Mouse (Mus musculus) heart, postnatal 0 days (tissue): ENCODE measurements around the gene Myo15b. TPM values are rescaled to one million over a fixed set of nuclear protein-coding genes. Genes with fewer than 3 reads are reported as not detected.

Source experiments
- ATAC-seq: fragments of 200-750 bp; cut with Nextera tagmentation; 2 replicates; pipeline ENCODE4 v1.8.0; 2017; ENCODE audit warnings: low read depth, moderate number of reproducible peaks, moderate library complexity; ENCODE audit not compliant: insufficient read depth
- DNase-seq: peaks from one replicate; pipeline ENCODE4 v3.0.0-alpha.2; 2016; ENCODE audit warnings: low spot score
- H3K27ac ChIP-seq: fragments of 300-500 bp; sonication (generic); 2 replicates; pipeline ENCODE4 v1.5.1; 2014; ENCODE audit warnings: low read depth, mild to moderate bottlenecking
- H3K27me3 ChIP-seq: fragments of 300-500 bp; sonication (generic); 2 replicates; pipeline ENCODE4 v1.6.1; 2014; ENCODE audit warnings: low read length, mixed read lengths; ENCODE audit not compliant: control insufficient read depth, insufficient read depth
- H3K36me3 ChIP-seq: fragments of 300-500 bp; sonication (generic); replicated peaks from 2 replicates; pipeline ENCODE4 v1.6.1; 2014; ENCODE audit warnings: low read length, mixed read lengths; ENCODE audit not compliant: control insufficient read depth, insufficient read depth
- H3K4me1 ChIP-seq: fragments of 300-500 bp; sonication (generic); 2 replicates; pipeline ENCODE4 v1.6.1; 2014; ENCODE audit warnings: antibody characterized with exemption; ENCODE audit not compliant: control insufficient read depth, insufficient read depth
- H3K4me2 ChIP-seq: fragments of 300-500 bp; sonication (generic); 2 replicates; pipeline ENCODE4 v1.6.1; 2014; ENCODE audit warnings: low read depth, mild to moderate bottlenecking, low read length, moderate library complexity
- H3K4me3 ChIP-seq: fragments of 300-500 bp; sonication (generic); 2 replicates; pipeline ENCODE4 v1.5.1; 2014; ENCODE audit warnings: low read depth, low read length
- H3K9ac ChIP-seq: fragments of 300-500 bp; sonication (generic); replicated peaks from 2 replicates; pipeline ENCODE4 v1.6.1; 2014; ENCODE audit warnings: low read depth, low read length, mixed read lengths
- H3K9me3 ChIP-seq: fragments of 300-500 bp; sonication (generic); replicated peaks from 2 replicates; pipeline ENCODE4 v1.6.1; 2016; ENCODE audit warnings: low read length; ENCODE audit not compliant: control insufficient read depth
- CTCF ChIP-seq: IDR thresholded peaks from 2 replicates; pipeline ENCODE4 v1.5.1; 2016; ENCODE audit warnings: antibody characterized with exemption, control low read depth, low read depth
- EP300 ChIP-seq: IDR thresholded peaks from 2 replicates; pipeline ENCODE4 v1.6.1; 2016; ENCODE audit warnings: antibody characterized with exemption, low read depth
- WGBS: fragments of 180-500 bp; shearing (Covaris S2); extraction: QIAGEN DNeasy Blood & Tissue Kit; methylation state at CpG from one replicate; pipeline ENCODE4 v1.1.7; 2014; 5-methylcytosine and 5-hydroxymethylcytosine counted together
- polyA plus RNA-seq: library from polyadenylated mRNA; unstranded; fragments of >200 nt; fragmentation: Nextera tagmentation; extraction: Ambion mirVana; gene quantifications from 2 replicates; pipeline ENCODE4 v1.2.1, GENCODE M21; 2015
- total RNA-seq: library from RNA; depleted of rRNA; stranded (reverse); fragments of >200 nt; gene quantifications from 2 replicates; pipeline ENCODE4 v1.2.3, GENCODE M21; 2014; ENCODE audit warnings: low replicate concordance

The Myo15b gene
- total and polyA plus RNA-seq, 2 experiments from 2014 or later = 0.04 TPM; not detected in 1

- WGBS = 52% methylated on average over 14 of the region's 14 CpGs
- 0 out of 2 replicates have a peak, but pooled peaks cover 4% of the 10 kb centered on the region for H3K4me1 ChIP-seq
- DNase-seq = peak; percentile 75
Observed at GRCm38 (mm10) chr11:115894755-115895520, 36.7 kb downstream of the Myo15b start.

GRCm38 (mm10) chr11:115898446-115898845 is 40.2 kb downstream of the Myo15b start:
- DNase-seq (no peak), ATAC-seq (no peak)
- WGBS = 75% methylated on average over 7 of the region's 7 CpGs
- Histone ChIP-seq H3K9me3 (no peaks in the 10 kb centered on the region), H3K27me3 (no peaks in the 10 kb centered on the region), H3K4me3 (no peak overlapping the region), H3K27ac (peak overlapping the region; percentile 98; the same call in 1 of the 2 replicates), H3K9ac (no peak overlapping the region), H3K36me3 (peaks cover 18% of the 10 kb centered on the region), H3K4me2 (no peak overlapping the region), H3K4me1 (peaks cover 24% of the 10 kb centered on the region)
- TF ChIP-seq EP300 = no peak
- TF ChIP-seq CTCF = no peak

More at GRCm38 (mm10) chr11:115894755-115895520, 36.7 kb downstream of the Myo15b start:
- Histone ChIP-seq H3K4me3 (no peak overlapping the region), H3K27ac (no peak overlapping the region), H3K36me3 (peaks cover 23% of the 10 kb centered on the region), H3K27me3 (no peaks in the 10 kb centered on the region), H3K9me3 (no peaks in the 10 kb centered on the region), H3K4me2 (no peak overlapping the region), H3K9ac (no peak overlapping the region)
- peak; percentile 78 for TF ChIP-seq CTCF
- TF ChIP-seq EP300 = no peak
- ATAC-seq = peak; percentile 62

GRCm38 (mm10) chr11:115898886-115899285 is 40.7 kb downstream of the Myo15b start:
- TF ChIP-seq EP300 = no peak
- peak; percentile 70 for TF ChIP-seq CTCF
- H3K4me2 ChIP-seq = no peak overlapping the region
- H3K27me3 ChIP-seq = no peaks in the 10 kb centered on the region
- no peak overlapping the region for H3K4me3 ChIP-seq
- H3K4me1 ChIP-seq = peaks cover 28% of the 10 kb centered on the region
- no peak overlapping the region for H3K9ac ChIP-seq
- DNase-seq (peak; percentile 68), ATAC-seq (no peak)
- no peaks in the 10 kb centered on the region for H3K9me3 ChIP-seq
- 8% methylated on average over 4 of the region's 4 CpGs for WGBS
- peak overlapping the region; percentile 98 for H3K27ac ChIP-seq
- peaks cover 14% of the 10 kb centered on the region for H3K36me3 ChIP-seq

GRCm38 (mm10) chr11:115899486-115900266 is 41.5 kb downstream of the Myo15b start, which contains the start of gene Smim5:
Gene Smim5, plus strand, starts transcription at chr11:115899966.
- peaks cover 12% of the 10 kb centered on the region; the same call in 1 of the 2 replicates for H3K36me3 ChIP-seq
- DNase-seq (peak; percentile 92), ATAC-seq (peak; percentile 73)
- peak within 1 kb of the TSS; percentile 98 for H3K27ac ChIP-seq
- H3K4me2 ChIP-seq = peak within 1 kb of the TSS; percentile 71
- no peaks in the 10 kb centered on the region for H3K9me3 ChIP-seq
- H3K27me3 ChIP-seq = no peaks in the 10 kb centered on the region
- peaks cover 36% of the 10 kb centered on the region for H3K4me1 ChIP-seq
- peak within 1 kb of the TSS; percentile 57 for H3K4me3 ChIP-seq
- no peak; the same call in 1 of the 2 replicates for TF ChIP-seq EP300
- TF ChIP-seq CTCF = peak; percentile 24; the same call in 1 of the 2 replicates
- 19% methylated on average over 16 of the region's 16 CpGs for WGBS
- peak within 1 kb of the TSS; percentile 60 for H3K9ac ChIP-seq

- H3K4me3 ChIP-seq = peak overlapping the region; percentile 57
- peaks cover 46% of the 10 kb centered on the region for H3K4me1 ChIP-seq
- TF ChIP-seq CTCF (no peak), EP300 (no peak)
- DNase-seq (no peak), ATAC-seq (no peak)
- H3K36me3 ChIP-seq = peaks cover 16% of the 10 kb centered on the region
- H3K27me3 ChIP-seq = no peaks in the 10 kb centered on the region
- peak overlapping the region; percentile 60 for H3K9ac ChIP-seq
- peak overlapping the region; percentile 71 for H3K4me2 ChIP-seq
- no peaks in the 10 kb centered on the region for H3K9me3 ChIP-seq
- peak overlapping the region; percentile 98 for H3K27ac ChIP-seq
- WGBS = 34% methylated on average over 8 of the region's 8 CpGs
Observed at GRCm38 (mm10) chr11:115900561-115901337, 42.5 kb downstream of the Myo15b start.
